Mouse (Mus musculus) hindbrain, embryonic 11.5 days (tissue): Measurements from ENCODE around the gene Smyd2. TPM values are rescaled to one million over a fixed set of nuclear protein-coding genes. Genes with fewer than 3 reads are reported as not detected.

Source experiments
- ATAC-seq: fragments of 200-750 bp; cut with Nextera tagmentation; 2 replicates; pipeline ENCODE4 v1.8.0; 2017; ENCODE audit warnings: mild to moderate bottlenecking, moderate TSS enrichment, moderate library complexity; ENCODE audit not compliant: low FRiP score
- DNase-seq: peaks from one replicate; pipeline ENCODE4 v3.0.0-alpha.2; 2015; ENCODE audit warnings: low spot score
- H3K27ac ChIP-seq: fragments of 300-500 bp; sonication (generic); 2 replicates; pipeline ENCODE4 v1.5.1; 2014; ENCODE audit warnings: mild to moderate bottlenecking, low read depth, low read length
- H3K27me3 ChIP-seq: fragments of 300-500 bp; sonication (generic); 2 replicates; pipeline ENCODE4 v1.6.1; 2014; ENCODE audit warnings: mild to moderate bottlenecking, low read length, moderate library complexity, mixed read lengths; ENCODE audit not compliant: control insufficient read depth, insufficient read depth
- H3K36me3 ChIP-seq: fragments of 300-500 bp; sonication (generic); 2 replicates; pipeline ENCODE4 v1.6.1; 2014; ENCODE audit warnings: mild to moderate bottlenecking, low read length, moderate library complexity, mixed read lengths; ENCODE audit not compliant: control insufficient read depth, insufficient read depth
- H3K4me1 ChIP-seq: fragments of 300-500 bp; sonication (generic); replicated peaks from 2 replicates; pipeline ENCODE4 v1.6.1; 2014; ENCODE audit warnings: low read length, mixed read lengths; ENCODE audit not compliant: control insufficient read depth, insufficient read depth
- H3K4me2 ChIP-seq: fragments of 300-500 bp; sonication (generic); replicated peaks from 2 replicates; pipeline ENCODE4 v1.6.1; 2014; ENCODE audit warnings: mild to moderate bottlenecking, low read depth, low read length
- H3K4me3 ChIP-seq: fragments of 300-500 bp; sonication (generic); 2 replicates; pipeline ENCODE4 v1.5.1; 2014; ENCODE audit warnings: low read depth, low read length
- H3K9ac ChIP-seq: fragments of 300-500 bp; sonication (generic); 2 replicates; pipeline ENCODE4 v1.6.1; 2014; ENCODE audit warnings: low read depth, low read length
- H3K9me3 ChIP-seq: fragments of 300-500 bp; sonication (generic); 2 replicates; pipeline ENCODE4 v1.6.1; 2016; ENCODE audit warnings: low read length; ENCODE audit not compliant: control insufficient read depth
- WGBS: fragments of 180-500 bp; shearing (Covaris S2); extraction: QIAGEN DNeasy Blood & Tissue Kit; methylation state at CpG from one replicate; pipeline ENCODE4 v1.1.7; 2014; 5-methylcytosine and 5-hydroxymethylcytosine counted together
- polyA plus RNA-seq: library from polyadenylated mRNA; unstranded; fragments of >200 nt; fragmentation: Nextera tagmentation; extraction: Ambion mirVana; gene quantifications from 2 replicates; pipeline ENCODE4 v1.2.1, GENCODE M21; 2014

Smyd2 gene
- polyA plus RNA-seq, 1 experiment from 2014 or later, result 54.7 TPM

DNA sequence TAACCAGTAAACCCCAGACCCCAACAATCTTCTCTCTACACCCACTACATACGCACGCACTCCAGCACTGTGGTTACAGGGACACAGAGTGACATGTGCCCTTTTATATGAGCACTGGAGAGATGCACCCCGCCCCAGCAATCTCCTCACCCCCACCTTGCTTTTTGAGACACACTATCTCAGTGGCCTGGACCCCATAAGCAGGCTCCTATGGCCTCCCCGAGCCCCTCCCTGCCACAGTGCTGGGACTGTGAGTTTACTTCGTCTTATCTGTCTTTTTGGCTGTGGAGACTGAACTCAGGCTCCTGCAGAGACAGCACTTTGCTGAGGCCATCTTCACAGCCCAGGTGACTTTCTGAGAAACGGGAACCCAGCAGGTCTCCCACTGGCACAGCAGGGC, 36.2 kb downstream of the Smyd2 start:
- DNase-seq, result no peak

GRCm38 (mm10) chr1:189884951-189885350, 37.2 kb downstream of the Smyd2 start:
- H3K27ac ChIP-seq, result no peak overlapping the region

More for the DNA sequence above, 36.2 kb downstream of the Smyd2 start:
- H3K4me1 ChIP-seq, result peaks cover 5% of the 10 kb centered on the region; the same call in 1 of the 2 replicates
- no peaks in the 10 kb centered on the region for H3K36me3 ChIP-seq
- WGBS, result 83% methylated on average over 6 of the region's 6 CpGs
- no peak for ATAC-seq
- no peaks in the 10 kb centered on the region for H3K9me3 ChIP-seq
- no peak overlapping the region for H3K9ac ChIP-seq
- H3K27ac ChIP-seq, result no peak overlapping the region
- no peak overlapping the region for H3K4me3 ChIP-seq
- H3K27me3 ChIP-seq, result no peaks in the 10 kb centered on the region
- H3K4me2 ChIP-seq, result no peak overlapping the region

GRCm38 (mm10) chr1:189883531-189884170, 38.5 kb downstream of the Smyd2 start:
- Histone ChIP-seq H3K4me2 (no peak overlapping the region), H3K9me3 (no peaks in the 10 kb centered on the region), H3K4me3 (no peak overlapping the region), H3K27me3 (no peaks in the 10 kb centered on the region), H3K9ac (no peak overlapping the region), H3K4me1 (peaks cover 5% of the 10 kb centered on the region; the same call in 1 of the 2 replicates), H3K27ac (no peak overlapping the region), H3K36me3 (no peaks in the 10 kb centered on the region)
- peak; percentile 54 for DNase-seq
- 41% methylated on average over 17 of the region's 18 CpGs for WGBS
- peak; percentile 30 for ATAC-seq

More at GRCm38 (mm10) chr1:189884951-189885350, 37.2 kb downstream of the Smyd2 start:
- ATAC-seq, result no peak
- H3K4me2 ChIP-seq, result no peak overlapping the region
- no peaks in the 10 kb centered on the region for H3K27me3 ChIP-seq
- peak overlapping the region; percentile 4; the same call in 1 of the 2 replicates for H3K9ac ChIP-seq
- 52% methylated on average over 13 of the region's 13 CpGs for WGBS
- no peaks in the 10 kb centered on the region for H3K36me3 ChIP-seq
- peaks cover 5% of the 10 kb centered on the region; the same call in 1 of the 2 replicates for H3K4me1 ChIP-seq
- no peak for DNase-seq
- H3K9me3 ChIP-seq, result no peaks in the 10 kb centered on the region
- no peak overlapping the region for H3K4me3 ChIP-seq

GRCm38 (mm10) chr1:189882886-189883285, 39.3 kb downstream of the Smyd2 start:
- no peak overlapping the region for H3K9ac ChIP-seq

GRCm38 (mm10) chr1:189880745-189881144, 41.4 kb downstream of the Smyd2 start:
- WGBS, result 65% methylated on average over 14 of the region's 14 CpGs

More at GRCm38 (mm10) chr1:189882886-189883285, 39.3 kb downstream of the Smyd2 start:
- 51% methylated on average over 7 of the region's 7 CpGs for WGBS
- Histone ChIP-seq H3K36me3 (no peaks in the 10 kb centered on the region), H3K27me3 (no peaks in the 10 kb centered on the region), H3K4me1 (peaks cover 5% of the 10 kb centered on the region; the same call in 1 of the 2 replicates), H3K4me3 (no peak overlapping the region), H3K9me3 (no peaks in the 10 kb centered on the region), H3K4me2 (no peak overlapping the region), H3K27ac (no peak overlapping the region)
- DNase-seq, result peak; percentile 58
- ATAC-seq, result no peak

GRCm38 (mm10) chr1:189879965-189880364, 42.2 kb downstream of the Smyd2 start:
- H3K36me3 ChIP-seq, result no peaks in the 10 kb centered on the region
- no peaks in the 10 kb centered on the region for H3K9me3 ChIP-seq
- H3K27ac ChIP-seq, result no peak overlapping the region
- peaks cover 5% of the 10 kb centered on the region; the same call in 1 of the 2 replicates for H3K4me1 ChIP-seq
- 81% methylated on average over 8 of the region's 8 CpGs for WGBS
- H3K9ac ChIP-seq, result no peak overlapping the region
- H3K4me2 ChIP-seq, result no peak overlapping the region
- ATAC-seq (no peak), DNase-seq (no peak)
- no peak overlapping the region for H3K4me3 ChIP-seq
- H3K27me3 ChIP-seq, result no peaks in the 10 kb centered on the region

More at GRCm38 (mm10) chr1:189880745-189881144, 41.4 kb downstream of the Smyd2 start:
- H3K36me3 ChIP-seq, result no peaks in the 10 kb centered on the region
- no peak overlapping the region for H3K4me2 ChIP-seq
- no peaks in the 10 kb centered on the region for H3K9me3 ChIP-seq
- no peaks in the 10 kb centered on the region for H3K27me3 ChIP-seq
- ATAC-seq (no peak), DNase-seq (no peak)
- H3K4me3 ChIP-seq, result no peak overlapping the region
- peaks cover 5% of the 10 kb centered on the region; the same call in 1 of the 2 replicates for H3K4me1 ChIP-seq
- no peak overlapping the region for H3K9ac ChIP-seq
- no peak overlapping the region for H3K27ac ChIP-seq

- no peak for ATAC-seq
- Histone ChIP-seq H3K4me2 (no peak overlapping the region), H3K9ac (no peak overlapping the region), H3K4me3 (no peak overlapping the region), H3K27ac (no peak overlapping the region), H3K36me3 (no peaks in the 10 kb centered on the region), H3K9me3 (no peaks in the 10 kb centered on the region), H3K27me3 (no peaks in the 10 kb centered on the region), H3K4me1 (0 out of 2 replicates have a peak, but pooled peaks cover 2% of the 10 kb centered on the region)
- no peak for DNase-seq
- 75% methylated on average over 2 of the region's 2 CpGs for WGBS
Measured at GRCm38 (mm10) chr1:189879212-189879611, 43.0 kb downstream of the Smyd2 start.

DNA sequence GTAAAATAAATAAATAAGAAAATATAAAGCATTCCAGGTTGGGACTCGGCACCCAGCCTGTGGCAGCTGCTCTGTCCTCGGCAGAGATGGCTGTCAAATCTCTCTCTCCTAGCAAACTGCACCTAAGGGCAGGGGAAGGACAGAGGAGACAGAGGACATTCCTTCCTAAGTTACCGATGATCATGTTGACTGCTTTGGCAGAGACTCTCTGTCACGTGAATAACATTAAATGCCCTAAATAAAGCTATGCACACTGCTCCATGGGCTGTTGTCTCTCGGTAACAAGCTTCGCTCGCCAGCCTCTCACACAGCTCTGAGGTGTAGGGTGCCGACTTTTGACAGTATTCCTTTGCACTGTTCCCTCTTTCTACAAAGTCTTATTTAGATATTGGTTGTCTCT, 46.0 kb downstream of the Smyd2 start:
- Histone ChIP-seq H3K36me3 (no peaks in the 10 kb centered on the region), H3K4me1 (no peaks in the 10 kb centered on the region), H3K9me3 (no peaks in the 10 kb centered on the region), H3K4me2 (no peak overlapping the region), H3K9ac (no peak overlapping the region), H3K27ac (no peak overlapping the region), H3K4me3 (no peak overlapping the region), H3K27me3 (no peaks in the 10 kb centered on the region)
- DNase-seq, result no peak
- 81% methylated on average over 8 of the region's 8 CpGs for WGBS
- no peak for ATAC-seq

GRCm38 (mm10) chr1:189875439-189875861, 46.7 kb downstream of the Smyd2 start:
- Histone ChIP-seq H3K27ac (no peak overlapping the region), H3K4me2 (no peak overlapping the region), H3K4me3 (no peak overlapping the region), H3K27me3 (no peaks in the 10 kb centered on the region), H3K9me3 (no peaks in the 10 kb centered on the region), H3K4me1 (no peaks in the 10 kb centered on the region), H3K36me3 (no peaks in the 10 kb centered on the region), H3K9ac (no peak overlapping the region)
- no peak for ATAC-seq
- no peak for DNase-seq
- 30% methylated on average over 6 of the region's 6 CpGs for WGBS
